Mouse (Mus musculus) yolk sac, embryonic 10.5 days (tissue): ENCODE measurements around the gene Axdnd1.

Experiments used
- DNase-seq: peaks from one replicate; pipeline ENCODE4 v3.0.0-alpha.2; 2017; ENCODE audit warnings: low spot score

Axdnd1 gene

GRCm38 (mm10) chr1:156323126-156323525 is 97.8 kb downstream of the Axdnd1 start:
- no peak for DNase-seq

- DNase-seq = peak; percentile 13
Measured at GRCm38 (mm10) chr1:156310630-156311029, 110.3 kb downstream of the Axdnd1 start, which contains the start of gene Nphs2. Gene Nphs2, plus strand, starts transcription at chr1:156310727.

- DNase-seq = no peak
Measured at GRCm38 (mm10) chr1:156308595-156308994, 112.4 kb downstream of the Axdnd1 start.

- DNase-seq = peak; percentile 57
Measured at GRCm38 (mm10) chr1:156302911-156303749, 117.8 kb downstream of the Axdnd1 start, which contains the start of gene Tdrd5. Gene Tdrd5, minus strand, starts transcription at chr1:156303664.

GRCm38 (mm10) chr1:156290016-156290415 is 130.9 kb downstream of the Axdnd1 start:
- DNase-seq = no peak

GRCm38 (mm10) chr1:156289222-156289587 is 131.8 kb downstream of the Axdnd1 start:
- peak; percentile 9 for DNase-seq

GRCm38 (mm10) chr1:156288556-156289221 is 132.3 kb downstream of the Axdnd1 start:
- DNase-seq = no peak

- DNase-seq = no peak
Measured at GRCm38 (mm10) chr1:156285541-156285896, 135.4 kb downstream of the Axdnd1 start.

GRCm38 (mm10) chr1:156284851-156285540 is 136.0 kb downstream of the Axdnd1 start:
- no peak for DNase-seq

GRCm38 (mm10) chr1:156284207-156284606 is 136.8 kb downstream of the Axdnd1 start:
- DNase-seq = no peak

- no peak for DNase-seq
Measured at GRCm38 (mm10) chr1:156280131-156280530, 140.8 kb downstream of the Axdnd1 start.

- DNase-seq = no peak
Measured at GRCm38 (mm10) chr1:156273647-156274046, 147.3 kb downstream of the Axdnd1 start.
